Mouse (Mus musculus): Measurements from ENCODE around the gene L3mbtl4.
"Not testable (repeated sequence)": the region's sequence is repeated elsewhere in the genome, so short reads cannot be mapped to it uniquely, and the experiment has no call there.

- not testable (repeated sequence) for TF ChIP-seq CTCF (IDR thresholded peaks at IDR 0.05; ENCODE audit: borderline replicate concordance, control insufficient read depth, extremely low read depth, insufficient read depth, low read length, poor library complexity); POLR2A (IDR thresholded peaks at IDR 0.05; ENCODE audit: control insufficient read depth, extremely low read depth, insufficient read depth, low read length, poor library complexity)
These were observed 229.4 kb downstream of the L3mbtl4 start for GRCm38 (mm10) chr17:68502998-68503397.

All from thymus, adult 2 months (tissue).